Mouse (Mus musculus) E14TG2a.4 (cell line): ENCODE results near the gene Crim1.

ENCODE experiments used
- CTCF ChIP-seq: conservative IDR thresholded peaks from 2 replicates; pipeline ENCODE4 v1.5.1; 2014; ENCODE audit warnings: low read length
- POU5F1 ChIP-seq: IDR thresholded peaks from 2 replicates; pipeline ENCODE4 v1.6.1; 2014; ENCODE audit warnings: low read length, borderline replicate concordance

DNA sequence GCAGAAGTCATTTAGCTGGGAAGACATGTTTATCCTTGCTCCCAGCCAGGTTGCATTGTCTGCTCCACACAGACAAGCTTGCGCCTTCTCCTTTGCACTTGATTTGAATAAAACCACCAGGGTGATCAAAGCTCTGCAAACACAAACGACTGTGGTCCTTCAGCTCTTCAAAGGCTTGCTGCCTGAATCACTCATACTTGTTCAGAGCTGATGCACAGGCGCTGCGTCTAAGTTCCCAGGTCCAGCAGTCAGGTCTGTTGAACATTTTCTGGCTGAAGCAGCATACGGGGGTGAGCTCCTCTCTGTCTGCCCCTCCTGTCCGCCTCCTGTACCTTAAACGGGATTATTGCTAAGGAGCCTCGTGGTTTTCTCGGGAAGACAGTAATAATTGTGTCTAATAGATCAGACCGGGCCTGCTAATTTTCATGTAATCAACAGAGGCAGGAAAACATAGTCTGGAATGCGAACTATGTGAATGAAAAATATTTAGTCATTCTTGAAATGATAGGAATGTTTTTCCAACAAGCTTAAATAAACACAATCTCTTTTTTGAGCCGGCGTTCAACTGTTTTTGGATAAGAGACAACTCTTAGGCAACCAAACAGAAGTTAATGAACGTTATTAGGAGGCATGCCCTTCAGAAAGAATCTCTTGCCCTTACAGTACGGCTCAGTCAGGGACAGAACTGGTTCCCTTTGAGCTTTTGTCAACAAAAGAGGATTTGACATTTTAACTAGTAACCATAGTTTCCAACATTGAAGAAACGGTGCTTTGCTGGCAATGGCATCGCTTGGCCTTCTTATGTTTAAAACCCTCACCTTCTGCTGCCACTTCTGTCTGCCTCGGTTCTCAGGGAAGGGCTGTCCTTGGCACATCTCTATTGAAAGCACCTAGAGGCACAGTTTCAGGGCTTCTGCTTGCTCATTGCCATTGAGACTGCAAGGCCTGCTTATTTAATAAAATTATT is 122.6 kb downstream of the Crim1 start:
- TF ChIP-seq CTCF, result no peak
- no peak for TF ChIP-seq POU5F1
